Mouse (Mus musculus) spleen, adult 18-20 months (tissue): ENCODE measurements at regions not wholly inside any gene's neighbourhood (a gene's known extent, or its start where the extent isn't known, plus 50 kb on each side); places are given as distances from the start of the nearest gene placed in this dataset.

Source experiments
- DNase-seq, 2 experiments: peaks; one replicate each; pipeline ENCODE4 v3.0.0; 2022; ENCODE audit warnings: mixed read lengths in 2 of 2

DNA sequence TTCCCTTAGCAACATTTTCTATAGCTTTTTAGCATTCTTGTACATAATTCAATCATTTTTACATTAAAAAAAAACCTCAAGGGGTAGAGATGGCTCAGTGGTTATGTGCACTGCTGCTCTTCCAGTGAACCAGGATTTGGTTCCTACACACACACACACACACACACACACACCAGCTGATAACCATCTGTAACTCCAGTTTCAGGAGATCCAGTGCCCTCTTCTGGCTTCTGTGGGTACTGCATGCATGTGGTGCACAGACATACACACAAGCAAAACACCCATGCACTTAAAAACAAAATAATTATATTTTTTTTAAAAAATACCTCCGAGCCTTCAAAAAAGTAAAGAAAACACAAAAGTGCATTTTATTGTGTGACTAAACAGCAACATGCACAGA, 270.6 kb downstream of the Agtpbp1 start:
- DNase-seq = no peak

DNA sequence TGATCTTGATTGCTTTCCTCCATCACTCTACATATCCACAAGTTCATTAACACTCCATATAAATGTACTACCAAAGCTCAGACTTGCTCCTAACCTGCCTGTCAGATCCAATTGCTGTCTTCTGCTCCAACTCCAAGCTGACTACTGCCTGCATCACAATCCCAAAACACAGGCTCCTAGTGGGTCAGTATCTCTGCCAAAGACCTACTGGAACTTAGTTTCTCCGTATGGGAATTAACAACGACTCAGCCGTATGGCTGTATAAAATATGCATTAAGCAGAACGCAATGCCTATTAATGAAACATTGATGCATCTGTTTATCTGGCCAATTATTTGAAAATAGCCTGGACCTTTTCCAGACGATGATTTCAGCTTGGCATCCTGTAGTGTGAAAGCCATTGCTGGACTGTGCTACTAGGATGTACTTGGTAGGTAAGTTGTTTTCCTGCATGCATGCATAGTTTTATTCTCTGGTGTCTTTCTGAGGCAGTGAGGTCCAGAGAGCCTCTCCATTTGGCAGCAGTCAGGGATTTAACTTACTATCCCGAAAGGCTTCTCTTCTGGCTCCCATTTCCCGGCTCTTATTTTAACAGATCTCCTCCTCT, 271.2 kb downstream of the Agtpbp1 start:
- no peak for DNase-seq

GRCm38 (mm10) chr13:59292905-59293304, 292.1 kb downstream of the Agtpbp1 start:
- DNase-seq = no peak

- no peak for DNase-seq
These were observed 295.9 kb downstream of the Agtpbp1 start for GRCm38 (mm10) chr13:59289127-59289526.

DNA sequence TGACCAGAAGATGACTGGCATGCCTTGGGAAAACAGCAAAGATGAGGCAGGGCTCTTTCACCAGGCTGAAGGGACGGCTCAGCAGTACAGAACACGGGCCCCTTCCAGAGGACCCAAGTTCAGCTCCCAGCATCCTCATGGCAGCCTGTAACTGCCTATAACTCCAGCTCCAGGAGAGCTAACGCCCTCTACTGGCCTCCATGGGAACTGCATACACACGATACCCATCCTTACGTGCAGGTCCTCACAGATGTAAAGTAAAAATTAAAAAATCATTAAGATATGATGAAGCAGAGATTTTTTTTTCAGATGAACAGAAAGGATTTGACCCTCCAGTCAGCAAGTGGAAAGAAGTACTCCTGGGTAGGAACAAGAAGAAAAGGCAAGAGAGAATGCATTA, 303.8 kb downstream of the Agtpbp1 start:
- no peak for DNase-seq

DNA sequence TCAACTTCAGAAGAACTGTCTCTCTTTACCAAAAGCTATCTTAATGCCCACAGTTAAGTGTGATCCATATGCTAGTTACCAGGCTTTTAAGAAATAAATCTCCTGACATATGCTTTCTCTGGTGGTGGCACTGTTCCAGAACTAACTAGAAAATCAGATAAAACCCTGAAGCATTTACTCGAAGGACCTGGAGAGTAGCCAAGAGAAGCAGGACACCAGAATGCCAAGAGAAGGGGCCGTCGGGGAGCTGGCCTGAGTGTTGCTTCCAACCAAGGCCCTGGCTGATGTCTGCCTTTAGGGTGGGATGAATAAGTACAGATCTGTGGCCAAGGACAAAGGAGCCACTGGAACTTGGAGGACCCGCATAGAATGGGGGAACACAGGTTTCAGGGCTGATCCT, 305.9 kb downstream of the Agtpbp1 start:
- DNase-seq = no peak

- no peak for DNase-seq
These were observed 313.4 kb downstream of the Agtpbp1 start for GRCm38 (mm10) chr13:59271661-59272060.

- DNase-seq = no peak
These were observed 318.2 kb downstream of the Agtpbp1 start for GRCm38 (mm10) chr13:59266854-59267253.

DNA sequence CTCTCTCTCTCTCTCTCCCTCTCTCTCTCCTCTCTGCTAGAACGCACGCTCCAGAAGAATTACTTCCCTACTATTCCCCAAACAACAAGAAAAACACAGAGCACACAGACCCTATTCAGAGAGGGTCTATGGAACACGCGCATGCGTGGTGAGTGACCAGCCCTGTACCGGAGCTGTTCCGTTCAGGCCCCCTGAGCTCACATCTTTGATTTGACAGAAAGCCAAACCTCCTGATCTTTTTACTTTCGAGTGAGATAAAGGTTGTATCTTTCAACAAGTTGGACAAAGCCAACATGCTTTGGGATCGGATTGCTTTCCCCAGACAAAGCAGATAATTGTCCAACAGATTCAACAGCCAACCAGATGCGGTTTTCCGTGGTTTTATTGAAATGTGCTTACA, 320.9 kb downstream of the Agtpbp1 start:
- DNase-seq = no peak

DNA sequence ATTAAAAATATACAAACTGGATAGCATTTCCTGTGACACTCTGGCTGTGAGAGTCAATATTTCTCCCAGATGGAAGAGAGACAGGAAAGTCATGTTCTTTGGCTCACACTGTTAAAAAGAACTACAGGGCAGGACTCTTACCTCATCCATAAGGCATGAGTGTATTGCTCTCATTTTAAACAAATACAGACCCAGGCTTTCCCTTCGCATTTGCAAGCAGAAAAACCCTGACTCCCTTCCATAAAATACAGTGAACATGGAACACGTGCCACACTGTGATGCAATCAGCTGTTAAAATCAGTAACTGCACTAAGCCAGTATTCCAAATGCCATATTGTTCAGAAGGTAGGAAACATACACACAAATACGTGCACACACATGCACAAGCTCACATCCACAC, 323.1 kb downstream of the Agtpbp1 start:
- DNase-seq = no peak

- no peak for DNase-seq
These were observed 329.1 kb downstream of the Agtpbp1 start for GRCm38 (mm10) chr13:59255798-59256435.

GRCm38 (mm10) chr13:59253667-59254558, 331.1 kb downstream of the Agtpbp1 start:
- no peak for DNase-seq

GRCm38 (mm10) chr13:59251252-59252006, 333.6 kb downstream of the Agtpbp1 start:
- no peak for DNase-seq

GRCm38 (mm10) chr13:59248411-59248810, 336.6 kb downstream of the Agtpbp1 start:
- no peak for DNase-seq

DNA sequence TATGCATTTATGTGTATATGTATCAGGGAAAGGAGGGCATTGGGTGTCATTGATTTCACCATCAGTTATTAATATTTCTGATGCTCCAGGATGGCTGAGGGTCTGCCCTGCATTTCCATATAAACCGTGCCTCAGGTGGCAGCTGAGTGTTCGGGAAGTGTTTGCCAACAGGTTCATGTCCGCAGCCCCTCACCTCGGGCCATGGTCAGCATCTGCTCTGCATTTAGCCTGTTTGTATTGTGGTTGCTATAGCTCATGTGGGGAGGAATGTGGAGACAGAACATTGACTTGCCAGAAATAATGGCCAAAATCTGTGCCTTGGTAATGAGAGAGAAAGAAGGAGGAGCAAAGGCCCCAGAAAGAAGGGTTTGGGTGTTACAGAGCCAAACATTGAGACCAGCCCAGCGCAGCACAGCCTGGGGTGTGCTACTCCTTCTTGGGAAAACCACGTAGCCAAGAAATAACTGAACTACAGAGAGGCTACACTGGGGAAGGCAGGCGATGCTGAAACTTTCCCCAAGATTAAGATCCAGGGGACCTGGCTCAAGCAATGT, 338.0 kb downstream of the Agtpbp1 start:
- no peak for DNase-seq

DNA sequence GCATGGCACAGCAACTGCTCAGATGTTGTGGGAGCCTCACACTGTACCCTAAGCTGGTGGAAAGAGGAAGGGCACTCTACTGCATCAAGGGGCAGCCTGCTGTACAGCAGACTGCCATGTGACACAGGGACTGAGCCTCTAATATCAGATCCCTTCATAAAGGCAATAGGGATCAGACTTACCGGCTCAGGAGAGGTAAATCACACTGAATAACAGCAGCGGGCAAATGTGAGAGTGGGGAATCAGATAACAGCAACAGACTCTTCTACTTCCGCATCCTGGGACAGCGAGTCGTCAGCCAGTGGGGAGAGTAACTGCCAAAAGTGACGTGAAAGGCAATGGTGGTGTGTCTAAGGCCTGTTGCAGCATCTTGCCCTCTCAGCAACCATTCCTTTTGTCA, 339.0 kb downstream of the Agtpbp1 start:
- DNase-seq = no peak

DNA sequence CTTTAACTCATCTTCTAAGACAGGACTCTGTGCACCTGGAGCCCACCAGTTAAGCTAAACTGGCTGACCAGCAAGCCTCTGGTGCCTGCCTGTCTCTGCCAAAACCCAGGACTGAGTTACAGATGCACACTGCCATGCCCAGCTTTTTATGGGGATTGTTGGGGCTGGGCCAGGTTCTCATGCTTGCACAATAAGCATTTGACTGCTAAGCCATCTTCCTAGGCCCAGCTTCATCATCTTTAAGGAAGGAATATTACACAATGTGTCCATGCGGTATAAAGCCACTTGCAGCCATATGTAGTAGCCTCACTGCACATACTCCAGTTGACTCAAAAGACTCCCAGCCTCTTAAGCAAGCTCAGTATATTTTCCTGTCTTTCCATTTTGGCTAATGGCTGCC, 340.4 kb downstream of the Agtpbp1 start:
- DNase-seq = no peak

DNA sequence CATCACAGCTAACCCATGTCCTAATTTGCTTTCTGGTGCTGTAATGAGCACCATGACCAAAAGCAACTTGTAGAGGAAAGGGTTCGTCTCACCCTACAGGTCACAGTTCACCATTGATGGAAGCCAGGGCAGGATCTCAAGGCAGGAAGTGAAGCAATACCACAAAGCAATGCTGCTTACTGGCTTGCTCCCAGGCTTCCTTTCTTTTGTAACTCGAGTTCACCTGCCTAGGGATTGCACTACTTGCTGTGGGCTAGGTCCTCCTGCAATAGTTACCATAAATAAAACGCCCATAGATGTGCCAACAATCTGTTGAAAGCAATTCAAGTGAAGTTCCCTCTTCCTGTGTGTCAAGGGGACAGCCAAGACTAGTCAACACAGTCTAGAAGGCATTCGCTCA, 342.4 kb downstream of the Agtpbp1 start:
- DNase-seq = no peak

- no peak for DNase-seq
These were observed 346.3 kb downstream of the Agtpbp1 start for GRCm38 (mm10) chr13:59238696-59239095.

GRCm38 (mm10) chr13:59235836-59236235, 349.2 kb downstream of the Agtpbp1 start:
- DNase-seq = no peak

GRCm38 (mm10) chr13:59229111-59229541, 355.9 kb downstream of the Agtpbp1 start:
- no peak for DNase-seq

GRCm38 (mm10) chr13:59228059-59228830, 356.8 kb downstream of the Agtpbp1 start:
- DNase-seq = peak in 1 of 2 experiments; percentile 2
